ENCODE assay signal across 14 mouse cellular contexts in the genomic region with DNA sequence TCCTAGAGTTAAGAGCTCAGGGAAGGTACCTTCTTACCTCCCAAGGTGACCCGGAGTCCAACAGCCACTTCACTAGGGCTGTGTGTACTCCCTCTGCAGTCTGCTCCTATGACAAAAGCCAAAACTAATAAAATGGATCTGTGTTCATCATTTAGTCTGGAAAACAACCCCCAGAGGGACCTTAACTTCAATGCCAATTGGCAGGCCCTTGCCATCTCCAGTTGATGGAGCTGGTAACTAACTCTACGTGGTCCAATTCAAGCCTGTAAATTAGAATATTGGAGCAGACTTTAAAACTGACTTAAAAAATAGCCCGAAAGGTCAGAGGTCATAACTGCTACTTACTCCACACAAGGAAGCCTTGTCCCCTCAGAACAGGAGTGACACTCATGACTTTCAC. TPM values are rescaled to one million over a fixed set of nuclear protein-coding genes. Genes with fewer than 3 reads are reported as not detected.
DNase-seq lines count a peak whose midpoint lies in the region; ATAC-seq and TF ChIP-seq lines count a peak whose summit lies in the region.
"Had no signal": no experiment of that assay in that cellular context is flagged by ENCODE, and none has a peak within 500 bp of the region (broad histone marks: within the 10 kb centered on the region; RNA-seq: fewer than 3 reads in every experiment).

No protein-coding gene starts in this region.

- H3K9ac ChIP-seq in heart, embryonic 14.5 days (ENCODE audit: low read length): 0 out of 2 replicates have a peak overlapping the region, but pooled peaks have one; percentile 34
- H3K9ac ChIP-seq in midbrain, postnatal 0 days (replicated peaks; ENCODE audit: low read length, poor library complexity, severe bottlenecking): no peak overlapping the region
- no peak overlapping the region for H3K9ac ChIP-seq in midbrain, embryonic 16.5 days (ENCODE audit: low read depth, low read length)
- H3K9ac ChIP-seq in stomach, embryonic 16.5 days (ENCODE audit: low read length): no peak overlapping the region
- H3K9ac ChIP-seq: midbrain, embryonic 13.5 days had no signal

- intact Hi-C loops in heart, postnatal 14 days (cut with DNase I): no loop called here

- peak overlapping the region; percentile 47 for H3K4me2 ChIP-seq in heart, embryonic 14.5 days (ENCODE audit: low read length)
- H3K4me2 ChIP-seq in midbrain, postnatal 0 days (ENCODE audit: low read depth, low read length, poor library complexity, severe bottlenecking): no peak overlapping the region
- no peak overlapping the region for H3K4me2 ChIP-seq in midbrain, embryonic 16.5 days (ENCODE audit: low read length)
- H3K4me2 ChIP-seq in stomach, embryonic 16.5 days (ENCODE audit: low read depth, low read length): no peak overlapping the region
- H3K4me2 ChIP-seq: midbrain, embryonic 13.5 days had no signal

- peak overlapping the region; percentile 89 to 90 for H3K27ac ChIP-seq in heart, embryonic 14.5 days (replicated peaks in 1 of 2; ENCODE audit: control insufficient read depth in 1 of 2, insufficient read depth in 1 of 2, low read depth in 2 of 2, low read length in 2 of 2)
- H3K27ac ChIP-seq in midbrain, postnatal 0 days (ENCODE audit: low read depth, low read length): 0 out of 2 replicates have a peak overlapping the region, but pooled peaks have one; percentile 26
- H3K27ac ChIP-seq in midbrain, embryonic 16.5 days (ENCODE audit: low read length): no peak overlapping the region
- H3K27ac ChIP-seq in stomach, embryonic 16.5 days (ENCODE audit: low read length): peak overlapping the region; percentile 60
- H3K27ac ChIP-seq: kidney, postnatal 0 days; macrophage; midbrain, embryonic 13.5 days had no signal

- peaks cover 4% of the 10 kb centered on the region; the same call in 1 of the 2 replicates for H3K9me3 ChIP-seq in heart, embryonic 14.5 days (ENCODE audit: control insufficient read depth, low read length)
- no peaks in the 10 kb centered on the region for H3K9me3 ChIP-seq in midbrain, postnatal 0 days (ENCODE audit: low read length)
- no peaks in the 10 kb centered on the region for H3K9me3 ChIP-seq in midbrain, embryonic 16.5 days (replicated peaks; ENCODE audit: control insufficient read depth, low read length, poor library complexity, severe bottlenecking)
- no peaks in the 10 kb centered on the region for H3K9me3 ChIP-seq in stomach, embryonic 16.5 days (replicated peaks; ENCODE audit: control insufficient read depth, low read length)
- H3K9me3 ChIP-seq: midbrain, embryonic 13.5 days had no signal

- peaks cover 21 to 48% of the 10 kb centered on the region in 2 experiments for H3K4me1 ChIP-seq in heart, embryonic 14.5 days (ENCODE audit: control insufficient read depth in 2 of 2, insufficient read depth in 2 of 2, low read length in 2 of 2)
- H3K4me1 ChIP-seq in midbrain, postnatal 0 days (ENCODE audit: insufficient read depth, low read length): no peaks in the 10 kb centered on the region
- peaks cover 5% of the 10 kb centered on the region; the same call in 1 of the 2 replicates for H3K4me1 ChIP-seq in midbrain, embryonic 16.5 days (ENCODE audit: control insufficient read depth, insufficient read depth, low read length)
- peaks cover 12% of the 10 kb centered on the region for H3K4me1 ChIP-seq in stomach, embryonic 16.5 days (ENCODE audit: control insufficient read depth, insufficient read depth, low read length)

- 0 out of 2 replicates have a peak, but pooled peaks have one; percentile 13 for ATAC-seq in heart, embryonic 14.5 days (ENCODE audit: insufficient number of reproducible peaks, insufficient read depth, low FRiP score, low read depth)
- no peak for ATAC-seq in midbrain, postnatal 0 days (ENCODE audit: low FRiP score)
- ATAC-seq in midbrain, embryonic 16.5 days: no peak
- ATAC-seq in stomach, embryonic 16.5 days (ENCODE audit: insufficient read depth, low FRiP score): no peak
- ATAC-seq: midbrain, embryonic 13.5 days had no signal

- H3K27me3 ChIP-seq in heart, embryonic 14.5 days (ENCODE audit: control insufficient read depth, insufficient read depth, low read length): no peaks in the 10 kb centered on the region
- H3K27me3 ChIP-seq in midbrain, postnatal 0 days (ENCODE audit: insufficient read depth, low read length): no peaks in the 10 kb centered on the region
- H3K27me3 ChIP-seq in midbrain, embryonic 16.5 days (ENCODE audit: control insufficient read depth, insufficient read depth, low read depth, low read length): no peaks in the 10 kb centered on the region
- H3K27me3 ChIP-seq in stomach, embryonic 16.5 days (ENCODE audit: control insufficient read depth, insufficient read depth, low read length): no peaks in the 10 kb centered on the region
- H3K27me3 ChIP-seq: midbrain, embryonic 13.5 days had no signal

- no peaks in the 10 kb centered on the region for H3K36me3 ChIP-seq in heart, embryonic 14.5 days (ENCODE audit: control insufficient read depth, insufficient read depth, low read length)
- no peaks in the 10 kb centered on the region for H3K36me3 ChIP-seq in midbrain, postnatal 0 days (ENCODE audit: insufficient read depth, low read length)
- H3K36me3 ChIP-seq in midbrain, embryonic 16.5 days (ENCODE audit: control insufficient read depth, insufficient read depth, low read length): no peaks in the 10 kb centered on the region
- H3K36me3 ChIP-seq in stomach, embryonic 16.5 days (ENCODE audit: control insufficient read depth, insufficient read depth, low read length): no peaks in the 10 kb centered on the region
- H3K36me3 ChIP-seq: midbrain, embryonic 13.5 days had no signal

- no peak overlapping the region for H3K4me3 ChIP-seq in heart, embryonic 14.5 days (ENCODE audit: control insufficient read depth in 1 of 2, insufficient read depth in 1 of 2, low read depth in 1 of 2, low read length in 2 of 2)
- H3K4me3 ChIP-seq in midbrain, postnatal 0 days (ENCODE audit: low read depth, low read length): no peak overlapping the region
- no peak overlapping the region for H3K4me3 ChIP-seq in midbrain, embryonic 16.5 days (ENCODE audit: low read depth, low read length)
- no peak overlapping the region for H3K4me3 ChIP-seq in stomach, embryonic 16.5 days (replicated peaks; ENCODE audit: low read length)
- H3K4me3 ChIP-seq: midbrain, embryonic 13.5 days had no signal

- peak; percentile 19 for DNase-seq in embryo, embryonic 11 days
- no peak for DNase-seq in embryo, embryonic 10 days (ENCODE audit: low spot score)
- no peak for DNase-seq in heart, postnatal 14 days
- DNase-seq in midbrain, postnatal 0 days (ENCODE audit: low spot score): no peak
- no peak for DNase-seq in urinary bladder, postnatal 14 days (ENCODE audit: low spot score)
- DNase-seq: layer of hippocampus, adult 9-11 months; lung, adult 18-20 months; thymus, postnatal 36 days had no signal

- WGBS in heart, embryonic 14.5 days: 81% methylated on average over 3 of the region's 3 CpGs
- 96% methylated on average over 3 of the region's 3 CpGs for WGBS in midbrain, postnatal 0 days
- 95% methylated on average over 3 of the region's 3 CpGs for WGBS in midbrain, embryonic 16.5 days
- 82% methylated on average over 3 of the region's 3 CpGs for WGBS in stomach, embryonic 16.5 days

- no peak for TF ChIP-seq CTCF in midbrain, postnatal 0 days (IDR thresholded peaks at IDR 0.05)

RNA-seq across cellular contexts. Expression of gene Sorbs1, which starts 45.3 kb away (rescaled TPM):
- polyA plus RNA-seq in heart, embryonic 14.5 days (2014; fragmentation: Nextera tagmentation; extraction: Ambion mirVana): 109 and 122 TPM in 2 replicates
- 100 to 1,000 TPM; 523 to 539 TPM for total RNA-seq in heart, postnatal 14 days (2021)
- 53.1 and 74.1 TPM in 2 replicates for total RNA-seq in midbrain, postnatal 0 days (2014; rRNA removed)
- 55.6 and 60.4 TPM in 2 replicates for polyA plus RNA-seq in midbrain, postnatal 0 days (2015; fragmentation: Nextera tagmentation; extraction: Ambion mirVana)
- polyA plus RNA-seq in midbrain, embryonic 16.5 days (2015; fragmentation: Nextera tagmentation; extraction: Ambion mirVana): 83.3 and 84.6 TPM in 2 replicates
- 106 and 114 TPM in 2 replicates for polyA plus RNA-seq in stomach, embryonic 16.5 days (2015; fragmentation: Nextera tagmentation; extraction: Ambion mirVana)
